Mouse (Mus musculus) intestine, embryonic 15.5 days (tissue): ENCODE data around the gene Irf6. TPM values are rescaled to one million over a fixed set of nuclear protein-coding genes. Genes with fewer than 3 reads are reported as not detected.

Experiments used
- ATAC-seq: fragments of 200-750 bp; cut with Nextera tagmentation; 2 replicates; pipeline ENCODE4 v1.8.0; 2017; ENCODE audit warnings: moderate TSS enrichment, moderate library complexity
- H3K27ac ChIP-seq: fragments of 300-500 bp; sonication (generic); 2 replicates; pipeline ENCODE4 v1.5.1; 2015; ENCODE audit warnings: mild to moderate bottlenecking, inconsistent platforms
- H3K27me3 ChIP-seq: fragments of 300-500 bp; sonication (generic); replicated peaks from 2 replicates; pipeline ENCODE4 v1.6.1; 2015; ENCODE audit warnings: inconsistent platforms
- H3K36me3 ChIP-seq: fragments of 300-500 bp; sonication (generic); 2 replicates; pipeline ENCODE4 v1.6.1; 2015; ENCODE audit warnings: inconsistent platforms
- H3K4me1 ChIP-seq: fragments of 300-500 bp; sonication (generic); replicated peaks from 2 replicates; pipeline ENCODE4 v1.6.1; 2015; ENCODE audit warnings: inconsistent platforms
- H3K4me2 ChIP-seq: fragments of 300-500 bp; sonication (generic); replicated peaks from 2 replicates; pipeline ENCODE4 v1.6.1; 2015; ENCODE audit warnings: mild to moderate bottlenecking, inconsistent platforms
- H3K4me3 ChIP-seq: fragments of 300-500 bp; sonication (generic); replicated peaks from 2 replicates; pipeline ENCODE4 v1.5.1; 2015; ENCODE audit warnings: inconsistent platforms
- H3K9ac ChIP-seq: fragments of 300-500 bp; sonication (generic); 2 replicates; pipeline ENCODE4 v1.6.1; 2015; ENCODE audit warnings: inconsistent platforms
- H3K9me3 ChIP-seq: fragments of 300-500 bp; sonication (generic); 2 replicates; pipeline ENCODE4 v1.6.1; 2016; ENCODE audit warnings: inconsistent platforms
- WGBS: fragments of 180-500 bp; shearing (Covaris S2); methylation state at CpG from one replicate; pipeline ENCODE4 v1.1.7; 2015; 5-methylcytosine and 5-hydroxymethylcytosine counted together
- polyA plus RNA-seq: library from polyadenylated mRNA; unstranded; fragments of >200 nt; fragmentation: Nextera tagmentation; extraction: Ambion mirVana; gene quantifications from 2 replicates; pipeline ENCODE4 v1.2.1, GENCODE M21; 2015

The Irf6 gene
- 77.3 and 81.9 TPM in 2 replicates for polyA plus RNA-seq

GRCm38 (mm10) chr1:193152872-193153271 is at the start of gene Irf6:
Gene Irf6, plus strand, starts transcription at chr1:193153111.
- Histone ChIP-seq H3K27ac (peak within 1 kb of the TSS; percentile 75), H3K36me3 (no peaks in the 10 kb centered on the region), H3K4me1 (peaks cover 11% of the 10 kb centered on the region), H3K4me3 (peak within 1 kb of the TSS; percentile 52), H3K27me3 (peaks cover 15% of the 10 kb centered on the region), H3K9me3 (no peaks in the 10 kb centered on the region), H3K4me2 (peak within 1 kb of the TSS; percentile 66), H3K9ac (peak within 1 kb of the TSS; percentile 64)
- peak; percentile 96 for ATAC-seq
- 2% methylated on average over 30 of the region's 30 CpGs for WGBS

- no peak for ATAC-seq
- WGBS, result 95% methylated on average over 9 of the region's 9 CpGs
These were observed 40.8 kb upstream of the Irf6 start for GRCm38 (mm10) chr1:193112093-193112492.

GRCm38 (mm10) chr1:193122793-193123192 is 30.1 kb upstream of the Irf6 start:
- Histone ChIP-seq H3K36me3 (peaks cover 58% of the 10 kb centered on the region), H3K27me3 (no peaks in the 10 kb centered on the region), H3K4me2 (no peak overlapping the region), H3K9me3 (no peaks in the 10 kb centered on the region), H3K4me1 (no peaks in the 10 kb centered on the region), H3K27ac (no peak overlapping the region), H3K4me3 (no peak overlapping the region), H3K9ac (no peak overlapping the region)
- WGBS, result 90% methylated on average over 7 of the region's 7 CpGs
- no peak for ATAC-seq

More at GRCm38 (mm10) chr1:193112093-193112492, 40.8 kb upstream of the Irf6 start:
- Histone ChIP-seq H3K9me3 (no peaks in the 10 kb centered on the region), H3K9ac (no peak overlapping the region), H3K27me3 (no peaks in the 10 kb centered on the region), H3K27ac (no peak overlapping the region), H3K4me2 (no peak overlapping the region), H3K4me1 (no peaks in the 10 kb centered on the region), H3K36me3 (peaks cover 59% of the 10 kb centered on the region), H3K4me3 (no peak overlapping the region)

- WGBS, result 92% methylated on average over 6 of the region's 6 CpGs
- Histone ChIP-seq H3K9me3 (no peaks in the 10 kb centered on the region), H3K9ac (no peak overlapping the region), H3K4me1 (no peaks in the 10 kb centered on the region), H3K27ac (no peak overlapping the region), H3K4me3 (no peak overlapping the region), H3K36me3 (peaks cover 53% of the 10 kb centered on the region), H3K4me2 (no peak overlapping the region), H3K27me3 (no peaks in the 10 kb centered on the region)
- ATAC-seq, result no peak
These were observed 29.6 kb upstream of the Irf6 start for GRCm38 (mm10) chr1:193123290-193123689.

- no peak overlapping the region for H3K27ac ChIP-seq
- ATAC-seq, result no peak
- peaks cover 8% of the 10 kb centered on the region; the same call in 1 of the 2 replicates for H3K4me1 ChIP-seq
- no peaks in the 10 kb centered on the region for H3K9me3 ChIP-seq
- H3K4me3 ChIP-seq, result no peak overlapping the region
- WGBS, result 71% methylated on average over 4 of the region's 4 CpGs
- no peak overlapping the region for H3K4me2 ChIP-seq
- H3K9ac ChIP-seq, result no peak overlapping the region
- peaks cover 30% of the 10 kb centered on the region for H3K36me3 ChIP-seq
- no peaks in the 10 kb centered on the region for H3K27me3 ChIP-seq
These were observed 27.1 kb upstream of the Irf6 start for GRCm38 (mm10) chr1:193125835-193126234.

- Histone ChIP-seq H3K4me3 (no peak overlapping the region), H3K4me1 (peaks cover 8% of the 10 kb centered on the region; the same call in 1 of the 2 replicates), H3K9ac (no peak overlapping the region), H3K27ac (no peak overlapping the region), H3K27me3 (no peaks in the 10 kb centered on the region), H3K9me3 (no peaks in the 10 kb centered on the region), H3K4me2 (no peak overlapping the region), H3K36me3 (peaks cover 12% of the 10 kb centered on the region)
- no peak for ATAC-seq
- 96% methylated on average over 6 of the region's 6 CpGs for whole genome bisulfite sequencing
These were observed 24.9 kb upstream of the Irf6 start for GRCm38 (mm10) chr1:193128055-193128454.

- peaks cover 8% of the 10 kb centered on the region; the same call in 1 of the 2 replicates for H3K36me3 ChIP-seq
- H3K9me3 ChIP-seq, result no peaks in the 10 kb centered on the region
- peak overlapping the region; percentile 64 for H3K4me2 ChIP-seq
- no peak for ATAC-seq
- 25% methylated on average over 5 of the region's 5 CpGs for WGBS
- H3K9ac ChIP-seq, result peak overlapping the region; percentile 87
- no peak overlapping the region for H3K27ac ChIP-seq
- no peaks in the 10 kb centered on the region for H3K27me3 ChIP-seq
- H3K4me1 ChIP-seq, result peaks cover 8% of the 10 kb centered on the region; the same call in 1 of the 2 replicates
- peak overlapping the region; percentile 96 for H3K4me3 ChIP-seq
These were observed 23.6 kb upstream of the Irf6 start for GRCm38 (mm10) chr1:193129321-193129720.

- Histone ChIP-seq H3K9ac (peak within 1 kb of the TSS; percentile 87), H3K4me3 (peak within 1 kb of the TSS; percentile 96), H3K36me3 (0 out of 2 replicates have a peak, but pooled peaks cover 4% of the 10 kb centered on the region), H3K27me3 (no peaks in the 10 kb centered on the region), H3K9me3 (no peaks in the 10 kb centered on the region), H3K4me2 (peak within 1 kb of the TSS; percentile 64), H3K4me1 (peaks cover 8% of the 10 kb centered on the region; the same call in 1 of the 2 replicates), H3K27ac (peak within 1 kb of the TSS; percentile 75)
- under 1% methylated on average over 61 of the region's 61 CpGs for WGBS
- ATAC-seq, result peak; percentile 85
These were observed 23.0 kb upstream of the Irf6 start, which contains the start of gene Diexf for GRCm38 (mm10) chr1:193129786-193130455. Gene Diexf, minus strand, starts transcription at chr1:193130272.

GRCm38 (mm10) chr1:193130456-193130825 is 22.5 kb upstream of the Irf6 start:
- Histone ChIP-seq H3K9ac (peak overlapping the region; percentile 19; the same call in 1 of the 2 replicates), H3K9me3 (no peaks in the 10 kb centered on the region), H3K36me3 (0 out of 2 replicates have a peak, but pooled peaks cover 4% of the 10 kb centered on the region), H3K4me2 (peak overlapping the region; percentile 51), H3K27me3 (no peaks in the 10 kb centered on the region), H3K27ac (peak overlapping the region; percentile 75), H3K4me1 (peaks cover 8% of the 10 kb centered on the region; the same call in 1 of the 2 replicates), H3K4me3 (peak overlapping the region; percentile 96)
- peak; percentile 31 for ATAC-seq
- WGBS, result 21% methylated on average over 11 of the region's 11 CpGs

- no peaks in the 10 kb centered on the region for H3K27me3 ChIP-seq
- peak overlapping the region; percentile 96 for H3K4me3 ChIP-seq
- peak overlapping the region; percentile 75 for H3K27ac ChIP-seq
- peaks cover 8% of the 10 kb centered on the region; the same call in 1 of the 2 replicates for H3K4me1 ChIP-seq
- peak; percentile 37 for ATAC-seq
- H3K36me3 ChIP-seq, result 0 out of 2 replicates have a peak, but pooled peaks cover 4% of the 10 kb centered on the region
- 44% methylated on average over 8 of the region's 8 CpGs for WGBS
- no peak overlapping the region for H3K9ac ChIP-seq
- peak overlapping the region; percentile 51 for H3K4me2 ChIP-seq
- H3K9me3 ChIP-seq, result no peaks in the 10 kb centered on the region
These were observed 22.1 kb upstream of the Irf6 start for GRCm38 (mm10) chr1:193130839-193131238.

- Histone ChIP-seq H3K4me1 (peaks cover 8% of the 10 kb centered on the region; the same call in 1 of the 2 replicates), H3K9ac (no peak overlapping the region), H3K4me3 (no peak overlapping the region), H3K9me3 (no peaks in the 10 kb centered on the region), H3K36me3 (0 out of 2 replicates have a peak, but pooled peaks cover 4% of the 10 kb centered on the region), H3K27me3 (no peaks in the 10 kb centered on the region), H3K4me2 (peak overlapping the region; percentile 24; the same call in 1 of the 2 replicates), H3K27ac (peak overlapping the region; percentile 75)
- 30% methylated on average over 6 of the region's 6 CpGs for WGBS
- peak; percentile 87 for ATAC-seq
These were observed 21.5 kb upstream of the Irf6 start for GRCm38 (mm10) chr1:193131311-193131948.

GRCm38 (mm10) chr1:193132385-193132784 is 20.5 kb upstream of the Irf6 start:
- H3K4me1 ChIP-seq, result peaks cover 8% of the 10 kb centered on the region; the same call in 1 of the 2 replicates
- no peak overlapping the region for H3K9ac ChIP-seq
- H3K9me3 ChIP-seq, result no peaks in the 10 kb centered on the region
- no peak overlapping the region for H3K27ac ChIP-seq
- ATAC-seq, result no peak
- no peaks in the 10 kb centered on the region for H3K36me3 ChIP-seq
- H3K27me3 ChIP-seq, result no peaks in the 10 kb centered on the region
- no peak overlapping the region for H3K4me3 ChIP-seq
- H3K4me2 ChIP-seq, result no peak overlapping the region
